Mouse (Mus musculus): ENCODE data around the gene Sars2.

Gene Sars2

GRCm38 (mm10) chr7:28726600-28726999 lies 15.2 kb upstream of the Sars2 start:
- peak in 1 of 2 experiments; percentile 37 for DNase-seq (ENCODE audit: low spot score in 2 of 2)

GRCm38 (mm10) chr7:28727649-28728340 lies 14.0 kb upstream of the Sars2 start:
- no peak for DNase-seq (ENCODE audit: low spot score in 2 of 2)

- peak; percentile 34 to 56 for DNase-seq (ENCODE audit: low spot score in 2 of 2)
Measured at GRCm38 (mm10) chr7:28732341-28733142, 9.2 kb upstream of the Sars2 start.

- DNase-seq (ENCODE audit: low spot score in 2 of 2): no peak
Measured at GRCm38 (mm10) chr7:28733211-28733610, 8.6 kb upstream of the Sars2 start.

GRCm38 (mm10) chr7:28735701-28736100 lies 6.1 kb upstream of the Sars2 start:
- no peak for DNase-seq (ENCODE audit: low spot score in 2 of 2)

- DNase-seq (ENCODE audit: low spot score in 2 of 2): no peak
Measured at GRCm38 (mm10) chr7:28739829-28740228, 2.0 kb upstream of the Sars2 start.

- no peak for DNase-seq (ENCODE audit: low spot score in 2 of 2)
Measured at GRCm38 (mm10) chr7:28740949-28741348, 843 bp upstream of the Sars2 start.

GRCm38 (mm10) chr7:28741368-28741708 lies 454 bp upstream of the Sars2 start:
- no peak for DNase-seq (ENCODE audit: low spot score in 2 of 2)

- no peak for DNase-seq (ENCODE audit: low spot score in 2 of 2)
Measured at GRCm38 (mm10) chr7:28749935-28750334, 8.1 kb downstream of the Sars2 start.

GRCm38 (mm10) chr7:28756079-28756478 lies 14.3 kb downstream of the Sars2 start, which contains the start of gene Ccer2:
Gene Ccer2 (plus strand): TSS chr7:28756174.
- DNase-seq (ENCODE audit: low spot score in 2 of 2): no peak

GRCm38 (mm10) chr7:28758623-28759022 lies 16.8 kb downstream of the Sars2 start:
- DNase-seq (ENCODE audit: low spot score in 2 of 2): no peak

- no peak for DNase-seq (ENCODE audit: low spot score in 2 of 2)
Measured at GRCm38 (mm10) chr7:28761907-28762306, 20.1 kb downstream of the Sars2 start.

- DNase-seq (ENCODE audit: low spot score in 2 of 2): no peak
Measured at GRCm38 (mm10) chr7:28765211-28765610, 23.4 kb downstream of the Sars2 start.

- DNase-seq (ENCODE audit: low spot score in 2 of 2): peak; percentile 99 to 100
Measured at GRCm38 (mm10) chr7:28766173-28766879, 24.5 kb downstream of the Sars2 start, which contains the start of gene Sirt2. Gene Sirt2 (plus strand): TSS chr7:28766735.

GRCm38 (mm10) chr7:28766910-28767309 lies 25.1 kb downstream of the Sars2 start:
- no peak for DNase-seq (ENCODE audit: low spot score in 2 of 2)

- DNase-seq (ENCODE audit: low spot score in 2 of 2): peak in 1 of 2 experiments; percentile 21
Measured at GRCm38 (mm10) chr7:28767462-28767965, 25.7 kb downstream of the Sars2 start, which contains the start of gene Nfkbib. Gene Nfkbib (minus strand): TSS chr7:28767512.

- DNase-seq (ENCODE audit: low spot score in 2 of 2): no peak
Measured at GRCm38 (mm10) chr7:28769414-28769958, 27.7 kb downstream of the Sars2 start.

- DNase-seq (ENCODE audit: low spot score in 2 of 2): no peak
Measured at GRCm38 (mm10) chr7:28770309-28770708, 28.5 kb downstream of the Sars2 start.

- DNase-seq (ENCODE audit: low spot score in 2 of 2): no peak
Measured at GRCm38 (mm10) chr7:28771867-28772266, 30.1 kb downstream of the Sars2 start.

GRCm38 (mm10) chr7:28773163-28773562 lies 31.4 kb downstream of the Sars2 start:
- DNase-seq (ENCODE audit: low spot score in 2 of 2): no peak

GRCm38 (mm10) chr7:28774164-28774563 lies 32.4 kb downstream of the Sars2 start:
- DNase-seq (ENCODE audit: low spot score in 2 of 2): no peak

GRCm38 (mm10) chr7:28775129-28775528 lies 33.3 kb downstream of the Sars2 start:
- DNase-seq (ENCODE audit: low spot score in 2 of 2): no peak
